In the genomic region with DNA sequence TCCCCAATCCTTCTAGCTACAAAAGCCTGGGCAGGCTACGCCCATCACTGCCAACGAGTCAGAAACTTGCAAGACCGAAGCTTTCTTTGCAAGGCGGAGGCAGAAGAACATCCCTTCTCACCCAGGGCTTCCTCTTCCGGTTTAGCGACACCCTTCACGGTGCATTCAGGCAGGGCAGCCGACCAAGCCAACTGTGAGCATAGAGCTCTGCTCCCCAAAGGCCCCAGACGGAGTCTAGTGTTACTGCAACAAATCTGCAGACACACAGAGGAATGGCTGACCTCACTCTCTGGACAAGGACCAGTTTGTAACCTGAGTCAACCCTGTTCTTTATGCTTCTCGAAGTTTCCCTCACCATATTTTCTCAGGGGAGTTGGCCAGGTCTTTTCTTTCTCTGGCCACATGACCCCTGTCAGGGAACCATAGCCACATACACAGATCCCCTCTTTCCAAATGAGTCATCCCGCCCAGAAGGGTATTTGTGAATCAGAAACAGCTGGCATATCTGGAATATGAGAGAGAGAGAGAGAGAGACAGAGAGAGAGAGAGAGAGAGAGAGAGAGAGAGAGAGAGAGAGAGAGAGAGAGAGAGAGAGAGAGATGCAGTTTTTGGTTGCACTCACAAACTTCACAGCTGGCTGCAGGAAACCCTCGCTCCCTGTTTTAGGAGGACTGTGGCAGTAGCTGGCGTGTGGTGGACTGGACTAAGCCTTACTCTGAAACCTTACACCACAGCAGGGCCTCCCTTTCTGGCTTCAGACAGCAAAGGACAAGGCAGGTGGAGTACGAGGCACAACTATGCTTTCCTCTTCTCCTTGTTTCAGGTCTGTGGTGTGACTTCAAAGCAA, we compare ENCODE assay signal across 8 mouse cellular contexts. TPM values are rescaled to one million over a fixed set of nuclear protein-coding genes. Genes with fewer than 3 reads are reported as not detected.
DNase-seq lines count a peak whose midpoint lies in the region; ATAC-seq lines count a peak whose summit lies in the region.

No protein-coding gene starts in this region.

- no peak overlapping the region for H3K4me3 ChIP-seq in midbrain, embryonic 14.5 days (replicated peaks; ENCODE audit: low read depth, low read length)
- no peak overlapping the region for H3K4me3 ChIP-seq in midbrain, embryonic 16.5 days (ENCODE audit: low read depth, low read length)
- no peak overlapping the region for H3K4me3 ChIP-seq in hindbrain, embryonic 11.5 days (ENCODE audit: low read depth, low read length)

- no peaks in the 10 kb centered on the region for H3K9me3 ChIP-seq in midbrain, embryonic 14.5 days (ENCODE audit: control insufficient read depth, low read length)
- no peaks in the 10 kb centered on the region for H3K9me3 ChIP-seq in midbrain, embryonic 16.5 days (replicated peaks; ENCODE audit: control insufficient read depth, low read length, poor library complexity, severe bottlenecking)
- H3K9me3 ChIP-seq in hindbrain, embryonic 11.5 days (ENCODE audit: control insufficient read depth, low read length): no peaks in the 10 kb centered on the region

- H3K9ac ChIP-seq in midbrain, embryonic 14.5 days (replicated peaks; ENCODE audit: low read length): no peak overlapping the region
- H3K9ac ChIP-seq in midbrain, embryonic 16.5 days (ENCODE audit: low read depth, low read length): no peak overlapping the region
- no peak overlapping the region for H3K9ac ChIP-seq in hindbrain, embryonic 11.5 days (ENCODE audit: low read depth, low read length)

- peak; percentile 11 for DNase-seq in midbrain, embryonic 14.5 days
- DNase-seq in fibroblast of lung, adult 2 months (ENCODE audit: low read depth): peak; percentile 99
- DNase-seq in hindbrain, embryonic 11.5 days (ENCODE audit: low spot score): peak; percentile 27
- DNase-seq in lung, adult 18-20 months: peak; percentile 71 to 78
- DNase-seq in retina, embryonic 14.5 days (ENCODE audit: low spot score): peak; percentile 19
- no peak for DNase-seq in right cerebral cortex, postnatal 14 days
- no peak for DNase-seq in left cerebral cortex, adult 11 months (ENCODE audit: low spot score)

- 23% methylated on average over 14 of the region's 14 CpGs for WGBS in midbrain, embryonic 14.5 days
- WGBS in midbrain, embryonic 16.5 days: 25% methylated on average over 14 of the region's 14 CpGs
- 30% methylated on average over 14 of the region's 14 CpGs for WGBS in hindbrain, embryonic 11.5 days

- H3K27ac ChIP-seq in midbrain, embryonic 14.5 days (replicated peaks; ENCODE audit: low read depth, low read length): no peak overlapping the region
- H3K27ac ChIP-seq in midbrain, embryonic 16.5 days (ENCODE audit: low read length): no peak overlapping the region
- H3K27ac ChIP-seq in hindbrain, embryonic 11.5 days (ENCODE audit: low read depth, low read length): no peak overlapping the region

- no peaks in the 10 kb centered on the region; the same call in 1 of the 2 replicates for H3K27me3 ChIP-seq in midbrain, embryonic 14.5 days (ENCODE audit: control insufficient read depth, insufficient read depth, low read length)
- no peaks in the 10 kb centered on the region for H3K27me3 ChIP-seq in midbrain, embryonic 16.5 days (ENCODE audit: control insufficient read depth, insufficient read depth, low read depth, low read length)
- peaks cover 4% of the 10 kb centered on the region; the same call in 1 of the 2 replicates for H3K27me3 ChIP-seq in hindbrain, embryonic 11.5 days (ENCODE audit: control insufficient read depth, insufficient read depth, low read length)

- peaks cover 15% of the 10 kb centered on the region for H3K4me1 ChIP-seq in midbrain, embryonic 14.5 days (ENCODE audit: control insufficient read depth, insufficient read depth, low read length)
- H3K4me1 ChIP-seq in midbrain, embryonic 16.5 days (ENCODE audit: control insufficient read depth, insufficient read depth, low read length): peaks cover 15% of the 10 kb centered on the region
- H3K4me1 ChIP-seq in hindbrain, embryonic 11.5 days (replicated peaks; ENCODE audit: control insufficient read depth, insufficient read depth, low read length): peaks cover 7% of the 10 kb centered on the region; the same call in 1 of the 2 replicates

- no peak for ATAC-seq in midbrain, embryonic 14.5 days (ENCODE audit: low FRiP score, low TSS enrichment)
- no peak for ATAC-seq in midbrain, embryonic 16.5 days
- ATAC-seq in hindbrain, embryonic 11.5 days (ENCODE audit: low FRiP score): no peak

- H3K36me3 ChIP-seq in midbrain, embryonic 14.5 days (ENCODE audit: control insufficient read depth, insufficient read depth, low read length): no peaks in the 10 kb centered on the region
- H3K36me3 ChIP-seq in midbrain, embryonic 16.5 days (ENCODE audit: control insufficient read depth, insufficient read depth, low read length): no peaks in the 10 kb centered on the region
- no peaks in the 10 kb centered on the region for H3K36me3 ChIP-seq in hindbrain, embryonic 11.5 days (ENCODE audit: control insufficient read depth, insufficient read depth, low read length)

- H3K4me2 ChIP-seq in midbrain, embryonic 14.5 days (ENCODE audit: low read length): no peak overlapping the region
- no peak overlapping the region for H3K4me2 ChIP-seq in midbrain, embryonic 16.5 days (ENCODE audit: low read length)
- no peak overlapping the region for H3K4me2 ChIP-seq in hindbrain, embryonic 11.5 days (replicated peaks; ENCODE audit: low read depth, low read length)

RNA-seq across cellular contexts. Expression of a gene that starts 2.9 kb away (rescaled TPM):
- polyA plus RNA-seq in midbrain, embryonic 14.5 days (2014; fragmentation: Nextera tagmentation; extraction: Ambion mirVana): 57.9 and 68.7 TPM in 2 replicates
- polyA plus RNA-seq in midbrain, embryonic 16.5 days (2015; fragmentation: Nextera tagmentation; extraction: Ambion mirVana): 84.5 and 89.8 TPM in 2 replicates
- 69.5 and 78.2 TPM in 2 replicates for polyA plus RNA-seq in hindbrain, embryonic 11.5 days (2014; fragmentation: Nextera tagmentation; extraction: Ambion mirVana)

RNA-seq across cellular contexts. Expression of a gene that starts 44.5 kb away (rescaled TPM):
- polyA plus RNA-seq in midbrain, embryonic 14.5 days (2014; fragmentation: Nextera tagmentation; extraction: Ambion mirVana): 0.28 TPM in 1 of 2 replicates, not detected in the other
- polyA plus RNA-seq in midbrain, embryonic 16.5 days (2015; fragmentation: Nextera tagmentation; extraction: Ambion mirVana): 0.14 and 0.21 TPM in 2 replicates
- not detected in 2 replicates for polyA plus RNA-seq in hindbrain, embryonic 11.5 days (2014; fragmentation: Nextera tagmentation; extraction: Ambion mirVana)

Comparison
In these comparisons a context has a peak if more than half of its experiments do, and no peak if none do; other contexts are left out.
1. DNase-seq: peak in midbrain, embryonic 14.5 days (single experiment), fibroblast of lung, adult 2 months (single experiment), hindbrain, embryonic 11.5 days (single experiment), lung, adult 18-20 months (2 of 2) and retina, embryonic 14.5 days (single experiment); none in right cerebral cortex, postnatal 14 days (single experiment) and left cerebral cortex, adult 11 months (single experiment).